Mouse (Mus musculus): ENCODE results near the gene Rer1. TPM values are rescaled to one million over a fixed set of nuclear protein-coding genes. Genes with fewer than 3 reads are reported as not detected.
A peak's percentile ranks its signal among the peaks of the same experiment; 100 is the strongest.

Gene Rer1
- polyA plus RNA-seq, 1 experiment: 82.5 TPM

- Histone ChIP-seq H3K9ac (ENCODE audit: low read depth, poor library complexity, severe bottlenecking) (no peak overlapping the region), H3K4me1 (ENCODE audit: control insufficient read depth, insufficient read depth, low read length) (no peaks in the 10 kb centered on the region), H3K27me3 (ENCODE audit: control insufficient read depth, insufficient read depth, low read length, poor library complexity, severe bottlenecking) (no peaks in the 10 kb centered on the region), H3K4me3 (ENCODE audit: low read depth, low read length) (no peak overlapping the region), H3K27ac (ENCODE audit: insufficient read depth, low read length) (no peak overlapping the region), H3K36me3 (ENCODE audit: control insufficient read depth, insufficient read depth, low read length, poor library complexity, severe bottlenecking) (no peaks in the 10 kb centered on the region), H3K9me3 (replicated peaks; ENCODE audit: control insufficient read depth, insufficient read depth, low read length, poor library complexity, severe bottlenecking) (no peaks in the 10 kb centered on the region)
- no peak for TF ChIP-seq EP300 (IDR thresholded peaks at IDR 0.05; ENCODE audit: insufficient read depth, low read depth, low read length)
- TF ChIP-seq CTCF (IDR thresholded peaks at IDR 0.05; ENCODE audit: low read depth, low read length): no peak
- no peak for TF ChIP-seq POLR2A (IDR thresholded peaks at IDR 0.05; ENCODE audit: insufficient read depth, low read length)
These were observed 12.4 kb upstream of the Rer1 start for GRCm38 (mm10) chr4:155098572-155098971.

GRCm38 (mm10) chr4:155097452-155097851 lies 11.3 kb upstream of the Rer1 start:
- H3K27ac ChIP-seq (ENCODE audit: insufficient read depth, low read length): no peak overlapping the region
- H3K9me3 ChIP-seq (replicated peaks; ENCODE audit: control insufficient read depth, insufficient read depth, low read length, poor library complexity, severe bottlenecking): no peaks in the 10 kb centered on the region
- H3K27me3 ChIP-seq (ENCODE audit: control insufficient read depth, insufficient read depth, low read length, poor library complexity, severe bottlenecking): no peaks in the 10 kb centered on the region
- no peak overlapping the region for H3K9ac ChIP-seq (ENCODE audit: low read depth, poor library complexity, severe bottlenecking)
- no peaks in the 10 kb centered on the region for H3K4me1 ChIP-seq (ENCODE audit: control insufficient read depth, insufficient read depth, low read length)
- no peaks in the 10 kb centered on the region for H3K36me3 ChIP-seq (ENCODE audit: control insufficient read depth, insufficient read depth, low read length, poor library complexity, severe bottlenecking)
- no peak overlapping the region for H3K4me3 ChIP-seq (ENCODE audit: low read depth, low read length)
- no peak for TF ChIP-seq POLR2A (IDR thresholded peaks at IDR 0.05; ENCODE audit: insufficient read depth, low read length)
- no peak for TF ChIP-seq EP300 (IDR thresholded peaks at IDR 0.05; ENCODE audit: insufficient read depth, low read depth, low read length)
- no peak for TF ChIP-seq CTCF (IDR thresholded peaks at IDR 0.05; ENCODE audit: low read depth, low read length)

GRCm38 (mm10) chr4:155095967-155096366 lies 9.8 kb upstream of the Rer1 start:
- no peak overlapping the region for H3K27ac ChIP-seq (ENCODE audit: insufficient read depth, low read length)
- H3K36me3 ChIP-seq (ENCODE audit: control insufficient read depth, insufficient read depth, low read length, poor library complexity, severe bottlenecking): no peaks in the 10 kb centered on the region
- H3K4me1 ChIP-seq (ENCODE audit: control insufficient read depth, insufficient read depth, low read length): no peaks in the 10 kb centered on the region
- no peak for TF ChIP-seq EP300 (IDR thresholded peaks at IDR 0.05; ENCODE audit: insufficient read depth, low read depth, low read length)
- TF ChIP-seq POLR2A (IDR thresholded peaks at IDR 0.05; ENCODE audit: insufficient read depth, low read length): no peak
- TF ChIP-seq CTCF (IDR thresholded peaks at IDR 0.05; ENCODE audit: low read depth, low read length): no peak
- H3K4me3 ChIP-seq (ENCODE audit: low read depth, low read length): no peak overlapping the region
- no peak overlapping the region for H3K9ac ChIP-seq (ENCODE audit: low read depth, poor library complexity, severe bottlenecking)
- H3K9me3 ChIP-seq (replicated peaks; ENCODE audit: control insufficient read depth, insufficient read depth, low read length, poor library complexity, severe bottlenecking): no peaks in the 10 kb centered on the region
- no peaks in the 10 kb centered on the region for H3K27me3 ChIP-seq (ENCODE audit: control insufficient read depth, insufficient read depth, low read length, poor library complexity, severe bottlenecking)

- H3K9me3 ChIP-seq (replicated peaks; ENCODE audit: control insufficient read depth, insufficient read depth, low read length, poor library complexity, severe bottlenecking): no peaks in the 10 kb centered on the region
- H3K27me3 ChIP-seq (ENCODE audit: control insufficient read depth, insufficient read depth, low read length, poor library complexity, severe bottlenecking): no peaks in the 10 kb centered on the region
- no peak overlapping the region for H3K27ac ChIP-seq (ENCODE audit: insufficient read depth, low read length)
- no peak overlapping the region for H3K9ac ChIP-seq (ENCODE audit: low read depth, poor library complexity, severe bottlenecking)
- no peaks in the 10 kb centered on the region for H3K36me3 ChIP-seq (ENCODE audit: control insufficient read depth, insufficient read depth, low read length, poor library complexity, severe bottlenecking)
- H3K4me1 ChIP-seq (ENCODE audit: control insufficient read depth, insufficient read depth, low read length): no peaks in the 10 kb centered on the region
- peak; percentile 98 for TF ChIP-seq CTCF (IDR thresholded peaks at IDR 0.05; ENCODE audit: low read depth, low read length)
- 0 out of 2 replicates have a peak, but pooled peaks have one; percentile 20 for TF ChIP-seq EP300 (IDR thresholded peaks at IDR 0.05; ENCODE audit: insufficient read depth, low read depth, low read length)
- TF ChIP-seq POLR2A (IDR thresholded peaks at IDR 0.05; ENCODE audit: insufficient read depth, low read length): no peak
- no peak overlapping the region for H3K4me3 ChIP-seq (ENCODE audit: low read depth, low read length)
These were observed 9.2 kb upstream of the Rer1 start for GRCm38 (mm10) chr4:155095238-155095900.

- Histone ChIP-seq H3K27me3 (ENCODE audit: control insufficient read depth, insufficient read depth, low read length, poor library complexity, severe bottlenecking) (no peaks in the 10 kb centered on the region), H3K27ac (ENCODE audit: insufficient read depth, low read length) (no peak overlapping the region), H3K9me3 (replicated peaks; ENCODE audit: control insufficient read depth, insufficient read depth, low read length, poor library complexity, severe bottlenecking) (no peaks in the 10 kb centered on the region), H3K4me1 (ENCODE audit: control insufficient read depth, insufficient read depth, low read length) (no peaks in the 10 kb centered on the region), H3K36me3 (ENCODE audit: control insufficient read depth, insufficient read depth, low read length, poor library complexity, severe bottlenecking) (no peaks in the 10 kb centered on the region), H3K4me3 (ENCODE audit: low read depth, low read length) (no peak overlapping the region), H3K9ac (ENCODE audit: low read depth, poor library complexity, severe bottlenecking) (no peak overlapping the region)
- TF ChIP-seq POLR2A (IDR thresholded peaks at IDR 0.05; ENCODE audit: insufficient read depth, low read length) (no peak), CTCF (IDR thresholded peaks at IDR 0.05; ENCODE audit: low read depth, low read length) (peak; percentile 93)
These were observed 8.4 kb upstream of the Rer1 start for GRCm38 (mm10) chr4:155094565-155094964.

GRCm38 (mm10) chr4:155093431-155094149 lies 7.4 kb upstream of the Rer1 start:
- no peaks in the 10 kb centered on the region for H3K27me3 ChIP-seq (ENCODE audit: control insufficient read depth, insufficient read depth, low read length, poor library complexity, severe bottlenecking)
- H3K4me3 ChIP-seq (ENCODE audit: low read depth, low read length): no peak overlapping the region
- TF ChIP-seq POLR2A (IDR thresholded peaks at IDR 0.05; ENCODE audit: insufficient read depth, low read length) (no peak), EP300 (IDR thresholded peaks at IDR 0.05; ENCODE audit: insufficient read depth, low read depth, low read length) (no peak), CTCF (IDR thresholded peaks at IDR 0.05; ENCODE audit: low read depth, low read length) (no peak)
- no peak overlapping the region for H3K9ac ChIP-seq (ENCODE audit: low read depth, poor library complexity, severe bottlenecking)
- H3K36me3 ChIP-seq (ENCODE audit: control insufficient read depth, insufficient read depth, low read length, poor library complexity, severe bottlenecking): no peaks in the 10 kb centered on the region
- no peaks in the 10 kb centered on the region for H3K4me1 ChIP-seq (ENCODE audit: control insufficient read depth, insufficient read depth, low read length)
- no peak overlapping the region for H3K27ac ChIP-seq (ENCODE audit: insufficient read depth, low read length)
- H3K9me3 ChIP-seq (replicated peaks; ENCODE audit: control insufficient read depth, insufficient read depth, low read length, poor library complexity, severe bottlenecking): no peaks in the 10 kb centered on the region
